Mouse (Mus musculus): ENCODE data around the gene Nol10. TPM values are rescaled to one million over a fixed set of nuclear protein-coding genes. Genes with fewer than 3 reads are reported as not detected.
"Not testable (repeated sequence)": the region's sequence is repeated elsewhere in the genome, so short reads cannot be mapped to it uniquely, and the experiment has no call there.

The Nol10 gene
- polyA plus RNA-seq, 1 experiment from 2014 or later, result 30.6 TPM

GRCm38 (mm10) chr12:17449661-17450091 is 101.4 kb downstream of the Nol10 start:
- H3K9me3 ChIP-seq, result no peaks in the 10 kb centered on the region

GRCm38 (mm10) chr12:17450503-17450902 is 102.2 kb downstream of the Nol10 start:
- Histone ChIP-seq H3K4me3 (no peak overlapping the region), H3K9me3 (no peaks in the 10 kb centered on the region), H3K27me3 (no peaks in the 10 kb centered on the region), H3K4me2 (replicated peaks) (no peak overlapping the region), H3K36me3 (no peaks in the 10 kb centered on the region), H3K27ac (replicated peaks) (no peak overlapping the region), H3K4me1 (no peaks in the 10 kb centered on the region), H3K9ac (replicated peaks) (no peak overlapping the region)
- 87% methylated on average over 4 of the region's 4 CpGs for WGBS
- ATAC-seq (ENCODE audit: low FRiP score, low read depth), result no peak

More at GRCm38 (mm10) chr12:17449661-17450091, 101.4 kb downstream of the Nol10 start:
- H3K4me2 ChIP-seq (replicated peaks), result no peak overlapping the region
- H3K27me3 ChIP-seq, result no peaks in the 10 kb centered on the region
- H3K36me3 ChIP-seq, result no peaks in the 10 kb centered on the region
- H3K9ac ChIP-seq (replicated peaks), result no peak overlapping the region
- H3K4me3 ChIP-seq, result no peak overlapping the region
- H3K27ac ChIP-seq (replicated peaks), result no peak overlapping the region
- H3K4me1 ChIP-seq, result no peaks in the 10 kb centered on the region
- ATAC-seq (ENCODE audit: low FRiP score, low read depth), result no peak
- WGBS, result 82% methylated on average over 4 of the region's 4 CpGs

GRCm38 (mm10) chr12:17450908-17451307 is 102.7 kb downstream of the Nol10 start:
- no peak overlapping the region for H3K4me3 ChIP-seq
- ATAC-seq (ENCODE audit: low FRiP score, low read depth), result no peak
- WGBS, result 73% methylated on average over 4 of the region's 4 CpGs
- H3K9me3 ChIP-seq, result no peaks in the 10 kb centered on the region
- H3K9ac ChIP-seq (replicated peaks), result no peak overlapping the region
- no peak overlapping the region for H3K27ac ChIP-seq (replicated peaks)
- no peak overlapping the region for H3K4me2 ChIP-seq (replicated peaks)
- no peaks in the 10 kb centered on the region for H3K4me1 ChIP-seq
- no peaks in the 10 kb centered on the region for H3K36me3 ChIP-seq
- no peaks in the 10 kb centered on the region for H3K27me3 ChIP-seq

- ATAC-seq (ENCODE audit: low FRiP score, low read depth), result no peak
- Histone ChIP-seq H3K4me1 (no peaks in the 10 kb centered on the region), H3K27me3 (no peaks in the 10 kb centered on the region), H3K36me3 (no peaks in the 10 kb centered on the region), H3K4me3 (no peak overlapping the region), H3K4me2 (replicated peaks) (no peak overlapping the region), H3K27ac (replicated peaks) (no peak overlapping the region), H3K9ac (replicated peaks) (no peak overlapping the region), H3K9me3 (no peaks in the 10 kb centered on the region)
- WGBS, result 69% methylated on average over 1 of the region's 1 CpGs
Measured at GRCm38 (mm10) chr12:17452273-17452672, 104.0 kb downstream of the Nol10 start.

GRCm38 (mm10) chr12:17453918-17454317 is 105.7 kb downstream of the Nol10 start:
- H3K4me2 ChIP-seq (replicated peaks), result no peak overlapping the region
- H3K27me3 ChIP-seq, result no peaks in the 10 kb centered on the region
- H3K4me3 ChIP-seq, result no peak overlapping the region
- H3K9ac ChIP-seq (replicated peaks), result no peak overlapping the region
- H3K27ac ChIP-seq (replicated peaks), result no peak overlapping the region
- WGBS, result 67% methylated on average over 5 of the region's 5 CpGs
- no peaks in the 10 kb centered on the region for H3K36me3 ChIP-seq
- no peaks in the 10 kb centered on the region for H3K9me3 ChIP-seq
- ATAC-seq (ENCODE audit: low FRiP score, low read depth), result no peak
- no peaks in the 10 kb centered on the region for H3K4me1 ChIP-seq

GRCm38 (mm10) chr12:17455096-17455495 is 106.8 kb downstream of the Nol10 start:
- no peaks in the 10 kb centered on the region for H3K27me3 ChIP-seq
- no peak overlapping the region for H3K27ac ChIP-seq (replicated peaks)
- ATAC-seq (ENCODE audit: low FRiP score, low read depth), result no peak
- H3K9ac ChIP-seq (replicated peaks), result no peak overlapping the region
- no peaks in the 10 kb centered on the region for H3K4me1 ChIP-seq
- no peaks in the 10 kb centered on the region for H3K9me3 ChIP-seq
- 90% methylated on average over 5 of the region's 5 CpGs for WGBS
- no peaks in the 10 kb centered on the region for H3K36me3 ChIP-seq
- H3K4me3 ChIP-seq, result no peak overlapping the region
- no peak overlapping the region for H3K4me2 ChIP-seq (replicated peaks)

GRCm38 (mm10) chr12:17459223-17459622 is 111.0 kb downstream of the Nol10 start:
- not testable (repeated sequence) for H3K4me1 ChIP-seq

GRCm38 (mm10) chr12:17463706-17464105 is 115.4 kb downstream of the Nol10 start:
- Histone ChIP-seq H3K9me3 (no peaks in the 10 kb centered on the region), H3K27ac (replicated peaks) (no peak overlapping the region), H3K9ac (replicated peaks) (no peak overlapping the region), H3K36me3 (no peaks in the 10 kb centered on the region), H3K27me3 (no peaks in the 10 kb centered on the region), H3K4me1 (no peaks in the 10 kb centered on the region), H3K4me2 (replicated peaks) (no peak overlapping the region), H3K4me3 (no peak overlapping the region)
- no peak for ATAC-seq (ENCODE audit: low FRiP score, low read depth)
- 49% methylated on average over 4 of the region's 4 CpGs for WGBS

More at GRCm38 (mm10) chr12:17459223-17459622, 111.0 kb downstream of the Nol10 start:
- not testable (repeated sequence) for H3K27ac ChIP-seq (replicated peaks); H3K4me3 ChIP-seq; H3K4me2 ChIP-seq (replicated peaks); H3K9me3 ChIP-seq; ATAC-seq (ENCODE audit: low FRiP score, low read depth); H3K9ac ChIP-seq (replicated peaks); H3K36me3 ChIP-seq; H3K27me3 ChIP-seq
- 92% methylated on average over 4 of the region's 4 CpGs for WGBS

- not testable (repeated sequence) for H3K4me3 ChIP-seq; H3K9ac ChIP-seq (replicated peaks); H3K27ac ChIP-seq (replicated peaks); H3K4me1 ChIP-seq; H3K9me3 ChIP-seq; H3K27me3 ChIP-seq; H3K4me2 ChIP-seq (replicated peaks); ATAC-seq (ENCODE audit: low FRiP score, low read depth); H3K36me3 ChIP-seq
- 89% methylated on average over 5 of the region's 5 CpGs for WGBS
Measured at GRCm38 (mm10) chr12:17464550-17464949, 116.3 kb downstream of the Nol10 start.

- no peaks in the 10 kb centered on the region for H3K9me3 ChIP-seq
- 86% methylated on average over 4 of the region's 4 CpGs for WGBS
- H3K9ac ChIP-seq (replicated peaks), result no peak overlapping the region
- H3K27ac ChIP-seq (replicated peaks), result no peak overlapping the region
- ATAC-seq (ENCODE audit: low FRiP score, low read depth), result no peak
- H3K27me3 ChIP-seq, result no peaks in the 10 kb centered on the region
- H3K4me2 ChIP-seq (replicated peaks), result no peak overlapping the region
- H3K4me3 ChIP-seq, result no peak overlapping the region
- H3K4me1 ChIP-seq, result no peaks in the 10 kb centered on the region
- H3K36me3 ChIP-seq, result no peaks in the 10 kb centered on the region
Measured at GRCm38 (mm10) chr12:17466791-17467190, 118.5 kb downstream of the Nol10 start.

- H3K36me3 ChIP-seq, result no peaks in the 10 kb centered on the region
- H3K27me3 ChIP-seq, result no peaks in the 10 kb centered on the region
- no peak overlapping the region for H3K9ac ChIP-seq (replicated peaks)
- no peak overlapping the region for H3K4me3 ChIP-seq
- H3K4me1 ChIP-seq, result no peaks in the 10 kb centered on the region
- H3K4me2 ChIP-seq (replicated peaks), result no peak overlapping the region
- 85% methylated on average over 3 of the region's 3 CpGs for WGBS
- ATAC-seq (ENCODE audit: low FRiP score, low read depth), result no peak
- no peak overlapping the region for H3K27ac ChIP-seq (replicated peaks)
- no peaks in the 10 kb centered on the region for H3K9me3 ChIP-seq
Measured at GRCm38 (mm10) chr12:17468359-17468758, 120.1 kb downstream of the Nol10 start.

- no peak overlapping the region for H3K4me2 ChIP-seq (replicated peaks)
- H3K9ac ChIP-seq (replicated peaks), result no peak overlapping the region
- no peak overlapping the region for H3K27ac ChIP-seq (replicated peaks)
- WGBS, result 82% methylated on average over 7 of the region's 7 CpGs
- no peaks in the 10 kb centered on the region for H3K9me3 ChIP-seq
- no peak overlapping the region for H3K4me3 ChIP-seq
- H3K36me3 ChIP-seq, result no peaks in the 10 kb centered on the region
- no peaks in the 10 kb centered on the region for H3K4me1 ChIP-seq
- H3K27me3 ChIP-seq, result no peaks in the 10 kb centered on the region
- ATAC-seq (ENCODE audit: low FRiP score, low read depth), result no peak
Measured at GRCm38 (mm10) chr12:17469869-17470268, 121.6 kb downstream of the Nol10 start.

GRCm38 (mm10) chr12:17470528-17470927 is 122.3 kb downstream of the Nol10 start:
- not testable (repeated sequence) for ATAC-seq (ENCODE audit: low FRiP score, low read depth); H3K9ac ChIP-seq (replicated peaks); H3K4me1 ChIP-seq; H3K4me2 ChIP-seq (replicated peaks); H3K27me3 ChIP-seq; H3K9me3 ChIP-seq; H3K36me3 ChIP-seq; H3K4me3 ChIP-seq; H3K27ac ChIP-seq (replicated peaks)

All from midbrain, embryonic 12.5 days (tissue).